Mouse (Mus musculus) cerebellum, adult 9-11 months (tissue): Measurements from ENCODE around the gene Acads.
A peak's percentile ranks its signal among the peaks of the same experiment; 100 is the strongest.
"Not testable (repeated sequence)": the region's sequence is repeated elsewhere in the genome, so short reads cannot be mapped to it uniquely, and the experiment has no call there.

ENCODE experiments used
- DNase-seq: peaks from one replicate; pipeline ENCODE4 v3.0.0; 2022

Acads gene

DNA sequence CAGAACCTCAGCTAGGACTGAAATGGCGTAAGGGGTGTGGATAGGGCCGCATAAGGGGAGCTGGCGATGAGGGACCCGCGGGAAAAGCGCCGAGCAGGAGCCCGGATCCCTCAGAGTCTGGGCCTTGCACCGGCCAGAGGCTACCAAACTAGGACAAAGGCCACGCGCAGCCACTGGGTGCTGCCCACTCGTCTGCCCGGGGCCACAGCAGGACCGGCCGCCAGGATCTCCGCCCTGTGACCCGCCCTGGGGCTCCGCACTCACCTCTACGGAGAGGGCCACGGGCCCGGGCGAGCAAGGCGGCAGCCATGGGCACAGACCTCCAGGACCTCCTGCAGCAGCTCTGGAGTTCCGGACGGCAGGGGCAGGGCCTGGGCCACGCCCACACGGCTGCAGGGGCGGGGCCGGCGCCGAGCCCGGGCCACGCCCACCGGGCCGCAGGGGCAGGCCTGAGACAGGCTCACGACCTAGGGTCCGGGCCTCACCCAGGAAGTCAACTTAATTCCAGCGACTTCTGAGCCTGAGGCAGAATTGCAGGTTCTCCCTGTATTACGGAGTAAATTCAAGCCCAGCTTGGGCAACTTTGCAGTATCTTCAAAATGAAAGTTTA lies at the start of gene Acads:
Gene Acads, minus strand, starts transcription at position 386 of the 610 bp plus-strand sequence.
- peak; percentile 72 for DNase-seq

DNA sequence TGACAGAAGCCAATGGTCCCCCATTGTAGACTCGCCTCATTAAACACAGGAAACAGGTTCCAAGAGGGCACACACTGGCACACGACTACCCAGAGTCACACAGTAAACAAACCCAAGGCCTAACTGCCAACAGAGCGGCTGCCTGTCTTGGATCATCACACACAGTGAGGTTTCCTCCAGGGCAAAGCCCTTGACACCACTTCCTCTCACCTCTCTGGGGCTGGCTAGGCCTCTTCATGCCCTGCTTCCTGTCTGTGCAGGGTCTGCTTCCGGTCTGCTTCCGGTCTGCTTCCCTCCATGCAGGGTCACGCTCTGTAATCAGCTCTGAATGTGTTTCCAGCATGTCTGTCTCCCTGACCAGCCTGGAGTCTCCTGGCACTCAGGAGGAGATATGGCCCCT lies 48.2 kb upstream of the Acads start:
- no peak for DNase-seq

DNA sequence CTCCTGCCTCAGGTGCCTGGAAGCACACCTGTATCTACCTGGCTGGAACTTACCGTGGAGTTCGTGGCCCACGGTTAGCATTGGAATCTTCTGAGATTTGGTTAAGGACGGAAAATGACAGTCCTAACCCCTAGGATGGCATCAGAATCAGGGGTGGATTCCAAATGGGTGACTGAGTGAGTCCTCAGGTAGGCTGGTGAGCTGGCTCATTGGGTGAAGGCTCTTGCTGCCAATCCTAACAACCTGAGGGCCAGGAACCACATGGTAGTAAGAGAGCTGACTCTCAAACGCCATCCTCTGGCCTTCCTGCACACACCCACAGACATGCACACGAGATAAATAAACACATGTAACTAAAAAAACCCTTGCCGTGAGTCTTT lies 47.7 kb upstream of the Acads start:
- DNase-seq = no peak

DNA sequence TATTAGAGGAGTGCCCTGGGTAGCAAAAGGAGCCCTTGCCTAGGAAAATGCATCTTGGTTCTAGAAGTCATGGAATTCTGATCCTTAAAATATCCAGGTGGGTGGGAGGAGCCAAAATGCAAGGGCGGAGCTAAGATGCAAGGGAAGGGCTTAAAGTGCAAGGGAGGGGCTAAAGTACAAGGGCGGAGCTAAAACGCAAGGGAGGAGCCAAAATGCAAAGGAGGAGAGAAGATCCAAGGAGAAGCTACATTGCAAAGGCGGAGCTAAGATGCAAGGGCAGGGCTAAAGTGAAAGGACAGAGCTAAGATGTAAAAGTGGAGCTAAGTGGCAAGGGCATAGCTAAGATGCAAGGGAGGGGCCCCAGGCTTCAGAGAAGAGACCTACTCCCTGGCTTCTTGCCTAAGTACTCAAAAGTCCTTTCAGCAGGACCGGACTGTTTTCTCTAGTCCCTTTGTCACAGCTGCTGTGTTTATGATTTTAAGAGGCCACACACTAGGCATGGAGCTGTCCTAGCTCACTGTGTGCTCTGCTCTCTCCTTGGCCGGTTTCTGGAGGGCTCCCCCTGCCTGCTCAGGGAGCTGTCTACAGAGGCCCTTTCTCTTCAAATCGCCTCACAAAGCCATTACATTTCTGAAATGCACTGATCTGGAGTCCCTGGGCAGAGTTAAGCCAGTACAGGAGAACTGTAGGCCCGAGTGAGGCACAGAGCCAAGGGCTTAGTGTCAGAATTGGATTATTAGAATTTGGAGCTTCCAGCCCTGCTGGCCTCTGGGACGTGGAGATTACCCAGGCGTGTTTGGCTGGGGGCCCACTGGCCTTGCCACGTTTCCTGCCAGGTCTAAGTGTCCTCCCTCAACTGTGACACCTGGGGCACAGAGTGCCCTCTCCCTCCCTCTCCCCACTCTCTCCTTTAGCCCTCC lies 47.0 kb upstream of the Acads start:
- DNase-seq = peak; percentile 76

DNA sequence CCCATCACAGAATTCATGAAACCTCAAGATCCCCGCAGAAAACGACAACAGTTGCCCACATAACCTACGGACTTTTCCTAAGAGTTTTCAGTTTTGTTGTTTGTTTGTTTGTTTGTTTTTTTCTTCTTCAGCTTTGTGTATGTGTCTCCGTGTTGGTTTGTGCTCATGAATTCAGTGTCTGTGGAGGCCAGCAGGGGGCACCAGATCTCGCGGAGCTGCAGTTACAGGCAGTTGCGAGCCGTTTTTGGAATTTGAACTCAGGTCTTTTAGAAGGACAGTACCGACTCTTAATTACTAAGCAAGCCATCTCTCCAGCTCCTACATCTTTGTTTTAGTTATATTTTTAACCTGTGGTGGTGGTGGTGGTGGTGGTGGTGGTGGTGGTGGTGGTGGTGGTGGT lies 46.2 kb upstream of the Acads start:
- peak; percentile 38 for DNase-seq

DNA sequence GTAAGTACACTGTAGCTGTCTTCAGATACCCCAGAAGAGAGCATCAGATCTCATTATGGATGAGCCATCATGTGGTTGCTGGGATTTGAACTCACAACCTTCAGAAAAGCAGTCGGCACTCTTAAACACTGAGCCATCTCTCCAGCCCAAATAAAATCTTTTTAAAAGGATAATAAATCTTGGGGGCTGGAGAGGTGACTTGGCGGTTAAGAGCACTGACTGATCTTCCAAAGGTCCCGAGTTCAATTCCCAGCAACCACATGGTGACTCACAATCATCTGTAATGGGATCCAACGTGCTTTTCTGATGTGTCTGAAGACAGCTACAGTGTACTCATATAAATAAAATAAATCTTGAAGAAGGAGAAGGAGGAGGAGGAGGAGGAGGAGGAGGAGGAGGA lies 45.3 kb upstream of the Acads start:
- DNase-seq = not testable (repeated sequence)

DNA sequence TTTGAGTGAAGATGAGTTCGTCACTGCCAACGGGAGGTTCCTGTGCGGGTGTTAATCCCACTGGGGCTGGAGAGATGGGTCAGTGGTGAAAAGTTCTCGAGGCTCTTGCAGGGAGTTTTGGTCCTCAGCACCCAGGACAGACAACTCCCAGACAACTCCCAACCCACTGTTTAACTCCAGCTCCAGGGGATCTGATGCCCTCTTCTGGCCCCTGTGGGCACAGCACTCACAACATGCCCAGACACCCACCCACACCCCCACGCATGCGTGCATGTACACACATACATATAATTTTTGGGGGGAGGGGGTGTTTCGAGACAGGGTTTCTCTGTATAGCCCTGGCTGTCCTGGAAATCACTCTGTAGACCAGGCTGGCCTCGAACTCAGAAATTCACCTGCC lies 44.4 kb upstream of the Acads start:
- peak; percentile 71 for DNase-seq

DNA sequence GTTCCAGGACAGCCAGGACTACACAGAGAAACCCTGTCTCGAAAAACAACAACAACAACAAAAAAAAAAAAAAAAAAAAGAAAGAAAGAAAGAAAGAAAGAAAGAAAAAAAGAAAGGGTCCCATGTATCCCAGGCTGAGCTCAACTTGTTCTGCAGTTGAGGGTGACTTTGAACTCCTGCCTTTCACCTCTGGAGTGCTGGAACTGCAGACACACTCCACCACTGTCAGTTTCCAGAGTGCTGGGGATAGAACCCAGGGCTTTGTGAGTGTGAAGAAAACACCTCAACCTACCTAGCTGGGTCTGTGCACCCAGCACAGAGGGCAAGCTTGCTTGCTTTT lies 42.8 kb upstream of the Acads start:
- DNase-seq = not testable (repeated sequence)

DNA sequence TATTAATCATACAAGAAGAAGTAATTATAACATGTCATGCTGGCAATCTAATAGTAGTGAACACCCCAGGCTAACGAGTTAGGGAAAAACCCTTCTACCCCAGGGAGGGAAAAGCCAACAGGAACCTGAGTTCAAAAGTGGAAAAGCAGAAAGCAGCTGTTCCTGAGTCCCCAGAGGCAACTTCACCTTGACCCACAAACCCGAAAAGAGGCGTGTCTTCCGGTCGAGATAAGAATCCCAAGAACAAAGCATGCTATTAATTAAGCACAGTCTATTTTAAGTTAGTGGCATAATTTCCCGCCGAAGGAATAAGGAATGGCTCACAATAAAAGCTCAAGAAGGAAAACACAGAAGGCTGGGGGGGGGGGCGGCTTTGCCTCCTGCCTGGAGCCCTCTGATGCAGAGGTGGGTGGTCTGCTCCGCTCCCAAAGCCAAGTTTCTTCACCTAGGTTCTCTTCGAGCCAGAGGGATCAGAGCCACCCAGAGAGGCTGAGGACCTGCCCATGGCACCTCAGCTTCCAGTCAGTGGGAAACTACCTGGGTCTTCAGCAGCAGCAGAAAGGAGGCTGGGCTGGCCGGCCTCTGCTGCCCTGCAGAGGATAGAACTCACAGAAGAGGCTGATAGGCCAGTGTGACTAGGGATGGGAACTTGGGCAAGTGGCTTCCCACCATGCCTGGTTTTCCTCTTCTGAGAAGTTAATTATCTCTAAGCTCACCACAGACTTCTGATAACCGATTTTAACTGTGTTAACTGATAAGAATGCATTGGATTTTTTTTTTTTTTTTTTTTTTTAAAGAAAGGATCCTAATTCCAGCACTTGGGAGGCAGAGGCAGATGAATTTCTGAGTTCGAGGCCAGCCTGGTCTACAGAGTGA lies 42.2 kb upstream of the Acads start:
- peak; percentile 33 for DNase-seq

DNA sequence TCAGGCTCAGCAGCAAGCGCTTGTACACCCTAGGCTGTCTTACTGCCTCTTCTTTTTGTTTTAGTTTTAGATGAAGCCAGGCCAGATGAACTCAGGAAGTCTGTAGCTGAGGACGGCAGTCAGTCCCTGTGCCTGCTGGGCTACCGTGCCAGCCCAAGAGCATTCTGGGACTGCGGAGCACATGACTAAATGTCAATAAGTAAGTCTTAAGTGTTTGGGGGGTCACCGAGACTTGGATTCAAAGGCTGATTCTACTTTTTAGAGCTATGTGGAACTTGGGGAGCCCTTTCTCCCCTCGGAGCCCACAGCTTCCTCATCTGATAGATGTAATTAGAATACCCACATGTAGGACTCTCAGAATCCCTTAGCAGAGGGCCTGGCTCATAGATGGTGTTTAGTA lies 41.5 kb upstream of the Acads start:
- peak; percentile 27 for DNase-seq

DNA sequence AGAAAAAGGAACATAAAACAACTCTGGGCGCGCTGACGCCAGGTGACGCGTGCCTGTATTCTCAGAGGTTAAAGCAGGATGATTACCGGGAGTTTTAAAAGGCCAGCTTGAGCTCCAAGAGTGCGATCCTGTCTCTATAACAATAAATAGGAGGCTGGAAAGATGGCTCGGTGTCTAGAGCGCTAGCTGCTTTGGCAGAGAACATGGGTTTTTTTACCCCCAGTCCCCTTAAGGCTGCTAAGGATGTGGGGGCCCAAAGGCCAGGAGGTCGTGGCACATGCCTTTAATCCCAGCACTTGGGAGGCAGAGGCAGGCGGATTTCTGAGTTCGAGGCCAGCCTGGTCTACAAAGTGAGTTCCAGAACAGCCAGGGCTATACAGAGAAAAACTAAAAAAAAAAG lies 40.0 kb upstream of the Acads start:
- peak; percentile 63 for DNase-seq

DNA sequence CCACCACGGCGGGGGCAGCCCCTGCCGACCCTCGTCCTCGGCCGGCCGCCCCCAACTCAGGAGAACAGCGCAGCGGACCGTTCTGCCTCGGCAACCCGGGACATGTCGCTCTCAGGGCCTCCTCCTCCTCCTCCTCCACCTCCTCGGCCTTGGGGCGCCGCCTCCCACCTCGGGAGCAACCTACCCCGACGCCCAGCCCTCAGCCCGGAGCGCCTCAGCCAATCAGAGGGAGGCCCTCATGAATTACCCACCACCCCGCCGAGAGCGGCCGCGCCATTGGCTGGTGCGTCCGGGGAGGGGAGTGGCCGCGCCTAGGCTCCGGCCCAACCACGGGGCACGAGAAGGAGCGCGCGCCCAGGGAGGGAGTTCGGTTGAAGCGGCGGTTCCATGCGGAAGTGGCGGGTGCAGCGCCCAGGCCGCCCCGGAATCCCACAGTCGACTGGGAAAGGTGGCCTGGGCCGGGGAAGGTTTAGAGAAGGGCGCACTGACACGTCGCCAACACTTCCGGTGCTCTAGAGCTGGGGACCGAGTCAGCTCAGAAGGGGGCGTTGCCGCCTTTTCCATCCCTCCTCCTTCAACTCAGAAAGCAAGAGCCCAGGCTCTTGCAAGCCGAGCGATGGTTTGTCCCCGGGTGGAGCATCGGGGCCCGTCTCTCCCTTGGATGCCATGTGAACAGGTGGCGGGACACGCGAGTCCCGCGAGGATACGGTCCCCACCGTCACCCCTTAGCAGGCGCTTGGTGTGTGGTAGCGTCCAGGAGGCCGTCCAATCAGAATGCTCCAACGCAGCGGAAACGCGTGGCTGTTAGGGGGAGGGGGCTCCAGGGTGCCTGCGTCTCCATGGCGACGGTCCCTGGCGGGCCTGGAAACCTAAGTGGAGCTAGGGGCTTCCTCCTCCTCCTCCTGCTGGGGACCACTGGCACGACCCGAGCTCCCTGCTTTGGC lies 39.2 kb upstream of the Acads start, which contains the start of gene Mlec:
Gene Mlec, minus strand, starts transcription at position 140 of the 944 bp plus-strand sequence.
- DNase-seq = peak; percentile 100

DNA sequence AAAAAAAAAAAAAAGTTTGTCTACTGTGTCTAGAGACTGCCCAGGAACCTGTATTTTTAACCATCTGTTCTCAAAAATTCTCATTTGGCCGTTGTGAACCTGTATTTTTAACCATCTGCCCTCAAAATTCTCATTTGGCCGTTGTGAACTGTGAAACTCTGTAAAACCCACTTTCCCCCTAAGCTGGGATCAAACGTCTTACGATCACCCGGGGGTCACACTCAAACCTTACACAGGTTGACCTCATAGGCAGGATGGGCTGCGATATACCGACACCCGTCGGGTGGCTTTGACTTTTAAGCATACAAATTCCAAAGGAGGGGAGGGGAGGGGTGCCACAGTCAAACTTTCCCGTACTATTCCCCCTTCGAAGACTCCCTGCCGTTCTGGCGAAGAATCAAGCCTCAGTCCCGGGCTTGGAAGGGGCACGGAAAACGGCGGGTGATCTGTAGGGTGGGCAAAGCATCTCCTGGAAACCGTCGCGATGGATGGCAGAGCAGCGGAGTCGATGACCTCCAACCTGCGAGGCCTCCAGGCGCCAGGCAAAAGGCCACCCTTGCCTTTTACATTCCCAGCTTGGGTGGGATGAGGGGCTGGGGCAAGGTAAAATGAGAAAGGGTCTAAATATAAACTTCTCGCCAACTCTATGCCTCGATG lies 37.9 kb upstream of the Acads start:
- DNase-seq = peak; percentile 76

DNA sequence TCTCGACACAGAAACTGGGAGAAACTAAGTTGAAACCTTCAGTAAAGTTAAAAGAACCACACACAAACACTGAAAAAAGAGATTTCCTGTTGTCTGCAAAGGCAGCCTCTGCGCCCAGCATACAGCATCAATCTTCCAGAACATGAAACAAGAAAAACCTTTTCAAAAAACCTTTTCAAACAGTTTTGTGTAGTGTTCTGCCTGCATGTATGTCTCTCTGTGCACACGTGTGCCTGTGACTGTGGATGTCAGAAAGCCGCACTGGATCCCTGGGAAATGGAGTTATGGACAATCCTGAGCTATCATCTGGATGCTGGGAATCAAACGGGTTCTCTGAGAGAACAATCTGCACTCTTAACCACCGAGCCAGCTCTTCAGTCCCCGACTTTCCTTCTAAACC lies 37.3 kb upstream of the Acads start:
- DNase-seq = no peak

DNA sequence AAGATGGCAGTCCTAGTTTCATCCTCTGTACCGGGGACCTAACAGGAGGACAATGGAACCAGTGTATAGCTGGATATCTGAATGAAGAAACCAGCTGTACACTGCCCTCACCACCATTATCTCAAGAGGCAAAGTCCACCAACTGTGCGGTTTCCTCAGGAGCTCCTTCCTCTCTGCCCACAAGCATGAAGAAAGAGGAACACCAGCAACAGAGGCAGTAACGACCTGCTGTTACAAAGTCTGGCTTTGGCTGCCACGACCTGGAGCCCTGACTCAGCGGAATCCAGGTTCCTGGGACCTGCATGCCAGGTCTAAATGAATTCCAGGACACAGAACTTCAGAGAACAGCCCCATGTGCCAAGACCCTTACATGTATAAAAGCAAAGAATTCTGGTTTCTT lies 36.7 kb upstream of the Acads start:
- DNase-seq = no peak

DNA sequence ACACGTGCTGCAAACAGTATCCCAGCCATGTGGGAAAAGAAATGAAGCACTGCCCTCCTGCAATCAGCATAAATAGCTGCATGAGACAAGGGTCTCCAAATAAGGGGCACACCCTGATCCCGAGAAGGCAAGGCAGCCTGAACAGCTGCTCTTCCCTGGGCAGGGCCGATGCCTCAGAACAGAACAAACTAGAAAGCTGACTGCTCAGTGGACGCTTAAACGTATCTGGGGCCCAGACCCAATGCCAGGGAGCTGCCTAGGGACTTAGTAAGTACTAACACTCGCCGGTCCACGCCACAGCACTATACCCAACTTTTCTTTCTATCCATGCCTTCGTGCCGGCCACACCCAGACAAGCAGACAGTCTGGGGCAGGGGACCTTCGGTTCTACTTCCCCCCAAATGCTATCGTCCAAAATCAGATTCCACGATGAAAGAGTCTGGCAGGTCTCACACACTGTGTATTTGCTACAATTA lies 36.0 kb upstream of the Acads start:
- DNase-seq = no peak

DNA sequence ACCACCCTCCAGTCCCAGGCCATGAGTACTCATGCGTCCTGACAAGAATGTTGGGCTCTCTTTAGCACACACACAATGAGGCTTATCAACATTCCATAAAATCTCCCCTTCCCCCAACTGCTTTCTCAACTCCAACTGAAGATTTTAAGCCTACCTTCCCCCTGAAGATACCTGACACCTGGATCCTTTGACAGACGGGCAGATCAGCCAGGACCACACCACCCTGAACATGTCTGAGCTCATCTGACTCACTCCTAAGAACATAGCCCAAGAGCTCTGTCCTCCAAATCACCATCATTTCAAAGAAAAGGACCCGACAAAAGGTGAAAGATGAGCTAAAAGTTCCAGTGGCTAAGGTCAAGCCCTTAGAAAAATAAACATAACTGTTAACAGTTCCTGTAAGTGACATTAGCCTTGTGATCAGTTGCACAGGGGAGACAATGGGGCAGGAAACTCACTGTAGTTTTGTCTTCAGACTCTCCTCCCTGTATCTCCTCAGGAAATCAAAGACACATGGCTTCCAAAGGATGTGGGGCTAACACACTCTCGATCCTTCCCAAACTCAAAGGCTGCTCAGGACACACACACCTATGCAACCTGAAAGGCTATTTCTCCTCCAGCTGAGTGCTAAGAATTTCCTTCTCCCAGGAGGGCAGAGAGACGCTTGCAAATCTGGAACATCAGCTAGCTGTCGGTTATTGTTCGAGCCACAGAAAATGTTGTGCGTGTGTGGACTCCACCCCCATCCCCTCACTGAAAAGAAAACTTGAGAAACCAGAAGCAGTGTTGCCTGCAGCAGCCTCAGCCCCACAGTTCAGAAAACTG lies 33.2 kb upstream of the Acads start:
- DNase-seq = no peak

DNA sequence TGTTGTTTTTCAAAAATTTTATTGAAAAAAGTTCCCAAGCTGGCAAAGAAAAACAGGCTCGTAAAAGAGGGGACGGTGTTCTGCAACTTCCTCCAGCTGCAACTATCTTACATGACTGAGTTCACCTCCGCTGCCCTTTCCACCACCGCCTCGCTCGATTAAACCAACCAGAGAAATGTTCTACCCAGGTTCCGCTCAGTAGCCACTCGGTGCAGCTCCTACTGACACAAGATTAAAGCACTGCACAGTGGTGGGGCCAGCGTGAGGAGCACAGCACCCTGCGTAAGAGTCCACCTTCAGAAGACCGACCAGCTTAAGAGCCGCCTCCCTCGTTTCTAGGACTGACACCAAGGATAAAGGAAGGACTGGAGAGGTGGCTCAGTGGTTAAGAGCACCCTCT lies 32.3 kb upstream of the Acads start:
- no peak for DNase-seq

DNA sequence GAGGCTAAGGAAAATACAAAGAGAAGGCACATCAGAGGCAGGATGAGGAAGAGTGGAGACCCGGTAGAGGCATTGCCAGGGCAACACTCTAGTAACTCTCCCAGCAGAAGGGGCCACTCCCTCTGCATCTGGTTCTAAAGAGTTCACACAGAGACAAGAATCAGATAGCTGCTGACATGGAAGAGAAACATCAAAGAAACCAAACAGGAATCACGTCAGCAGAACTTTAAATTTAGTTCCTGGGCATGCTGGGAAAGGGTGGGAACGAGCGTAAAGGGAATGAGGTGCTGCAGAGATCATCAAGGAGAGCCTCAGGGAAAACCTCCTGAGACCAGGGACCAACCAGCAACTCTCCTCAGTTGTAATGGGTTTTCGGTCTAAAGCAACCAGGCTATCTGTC lies 31.8 kb upstream of the Acads start:
- no peak for DNase-seq

DNA sequence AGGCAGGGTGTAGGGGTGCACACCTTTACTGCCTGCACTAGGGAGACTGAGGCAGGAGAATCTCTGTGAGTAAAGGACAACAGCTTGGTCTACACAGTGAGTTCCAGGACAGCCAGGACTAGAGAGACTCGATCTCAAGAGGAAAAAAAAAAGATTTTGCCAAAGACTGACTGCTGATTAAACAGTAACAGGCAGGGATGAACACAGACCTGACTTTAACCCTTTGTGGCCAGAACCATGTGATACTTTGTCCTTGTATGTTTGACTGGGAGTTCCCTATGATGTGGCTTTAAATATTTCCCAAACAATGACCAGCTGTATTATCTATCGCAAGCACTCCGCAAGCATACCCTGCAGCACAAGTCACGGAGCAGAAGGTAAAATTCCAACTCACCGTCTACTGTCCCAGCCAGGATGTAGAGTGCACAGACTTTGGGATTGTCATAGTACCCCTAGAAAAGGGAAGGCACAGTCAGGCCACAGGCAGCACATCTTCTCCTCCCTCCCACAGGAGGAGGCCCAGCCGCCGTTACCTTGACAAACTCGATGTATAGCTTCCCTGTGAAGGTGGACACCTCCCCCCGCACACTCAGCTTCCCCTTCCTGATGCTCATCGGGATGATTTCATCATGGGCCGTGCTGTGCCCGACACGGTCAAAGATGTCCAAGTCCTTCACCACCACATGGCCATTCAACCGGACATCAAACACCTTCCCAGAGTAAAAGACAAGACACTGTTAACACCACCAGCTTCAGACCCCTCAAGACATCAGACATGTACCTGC lies 30.7 kb upstream of the Acads start:
- no peak for DNase-seq
